Mouse (Mus musculus): Measurements from ENCODE around the gene Cypt1. TPM values are rescaled to one million over a fixed set of nuclear protein-coding genes. Genes with fewer than 3 reads are reported as not detected.

Cypt1 gene
- not detected for total RNA-seq (2021)
- long read RNA-seq: 0 reads

DNA sequence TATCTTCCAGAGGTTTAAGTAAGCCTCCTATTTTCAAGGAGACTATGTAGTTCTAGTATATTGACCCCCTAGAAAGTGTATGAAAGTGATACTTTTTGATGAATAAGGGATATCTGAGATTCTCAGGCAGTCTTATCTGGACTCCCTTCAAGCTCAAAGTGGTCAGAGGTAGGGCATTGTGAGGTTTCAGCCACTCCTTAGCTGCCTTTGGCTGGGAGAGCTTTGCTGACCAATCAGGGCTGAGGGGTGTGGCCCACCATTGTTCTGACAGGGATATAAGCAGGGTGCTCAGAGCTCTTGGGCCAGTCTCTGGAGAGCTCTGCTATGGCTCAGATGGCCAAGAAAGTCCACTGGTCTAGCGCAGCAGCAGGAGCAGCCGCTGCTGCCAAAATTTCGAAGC lies at the start of gene Cypt1:
Gene Cypt1 (plus strand): TSS at position 301 of the 400 bp plus-strand sequence.
- no peak for DNase-seq (ENCODE audit: low spot score in 2 of 2)

DNA sequence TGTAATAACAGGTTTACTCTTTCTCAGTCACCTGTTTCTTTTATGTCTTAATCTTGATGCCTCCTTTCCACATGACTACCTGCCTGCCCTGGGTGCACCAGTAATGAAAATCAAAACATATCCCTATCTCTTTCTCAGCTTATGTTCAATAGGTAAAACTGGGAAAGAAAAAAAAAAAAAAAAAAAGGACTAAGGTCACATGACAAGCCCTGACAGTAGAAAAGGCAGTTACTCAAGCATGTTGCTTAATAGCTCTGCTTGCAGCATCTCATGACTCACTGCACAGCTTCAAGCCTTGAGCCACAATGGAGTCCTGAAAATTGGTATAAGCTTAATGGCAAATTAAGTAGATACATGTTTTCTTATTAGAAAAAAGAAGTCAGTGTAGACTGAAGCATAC lies 24.1 kb downstream of the Cypt1 start:
- DNase-seq (ENCODE audit: low spot score in 2 of 2): no peak

GRCm38 (mm10) chrX:16557061-16557460 lies 34.4 kb downstream of the Cypt1 start:
- DNase-seq (ENCODE audit: low spot score in 2 of 2): no peak

- DNase-seq (ENCODE audit: low spot score in 2 of 2): no peak
Observed at GRCm38 (mm10) chrX:16558501-16558900, 35.8 kb downstream of the Cypt1 start.

Other genes starting within 250 kb of the Cypt1 start
- 10 to 100 TPM; 30.1 to 32.3 TPM for gene Maoa, start 96.8 kb downstream of the Cypt1 start, total RNA-seq (2021)

Measured in layer of hippocampus, postnatal 10 days (tissue).